ENCODE assay signal across 20 mouse cellular contexts in the genomic region with DNA sequence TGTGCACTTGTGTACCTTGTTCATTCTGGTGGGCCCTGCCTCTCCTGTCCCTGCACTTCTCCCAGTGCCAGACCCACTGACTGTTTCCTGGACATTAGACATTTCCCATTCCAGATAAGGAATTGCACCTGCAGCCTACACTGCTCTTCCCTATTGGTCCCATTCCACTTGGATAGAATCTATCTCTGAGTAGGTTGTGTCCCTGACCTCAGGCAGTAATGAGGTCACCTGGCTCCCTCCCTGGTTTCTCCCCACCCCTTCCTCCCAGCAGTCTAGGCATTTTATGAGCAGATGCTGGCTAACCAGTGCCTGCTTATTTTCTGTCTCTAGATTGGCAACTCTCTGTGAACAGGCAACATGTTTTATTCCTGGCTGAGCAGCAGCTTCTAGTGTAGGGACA. TPM values are rescaled to one million over a fixed set of nuclear protein-coding genes. Genes with fewer than 3 reads are reported as not detected.
DNase-seq lines count a peak whose midpoint lies in the region; ATAC-seq and TF ChIP-seq lines count a peak whose summit lies in the region.
"Had no signal": no experiment of that assay in that cellular context is flagged by ENCODE, and none has a peak within 500 bp of the region (broad histone marks: within the 10 kb centered on the region; RNA-seq: fewer than 3 reads in every experiment).

No protein-coding gene starts in this region.

- TF ChIP-seq RAD21 in CH12.LX (IDR thresholded peaks at IDR 0.05; ENCODE audit: low read depth, low read length), result no peak

- H3K9ac ChIP-seq in heart, embryonic 12.5 days, result no peak overlapping the region
- H3K9ac ChIP-seq in CH12.LX (ENCODE audit: insufficient read depth, low read depth), result peak overlapping the region; percentile 43
- H3K9ac ChIP-seq in intestine, embryonic 16.5 days (ENCODE audit: low read depth, low read length), result no peak overlapping the region
- no peak overlapping the region for H3K9ac ChIP-seq in liver, embryonic 15.5 days
- H3K9ac ChIP-seq in midbrain, postnatal 0 days (replicated peaks; ENCODE audit: low read length, poor library complexity, severe bottlenecking), result no peak overlapping the region
- H3K9ac ChIP-seq: forebrain, embryonic 13.5 days; heart, embryonic 13.5 days; hindbrain, embryonic 13.5 days; limb, embryonic 13.5 days had no signal

- peaks cover 38% of the 10 kb centered on the region for H3K79me2 ChIP-seq in CH12.LX (replicated peaks; ENCODE audit: control insufficient read depth, extremely low read depth, insufficient read depth, poor library complexity, severe bottlenecking)

- no peak for TF ChIP-seq POLR2A in CH12.LX (IDR thresholded peaks at IDR 0.05; ENCODE audit: low read depth, low read length)

- no peak overlapping the region for H3K27ac ChIP-seq in heart, embryonic 10.5 days
- H3K27ac ChIP-seq in heart, embryonic 12.5 days (ENCODE audit: poor library complexity, severe bottlenecking), result no peak overlapping the region
- peak overlapping the region; percentile 76 for H3K27ac ChIP-seq in CH12.LX (ENCODE audit: insufficient read depth, low read depth)
- peak overlapping the region; percentile 33 for H3K27ac ChIP-seq in intestine, embryonic 16.5 days (ENCODE audit: low read length)
- peak overlapping the region; percentile 49 for H3K27ac ChIP-seq in liver, embryonic 15.5 days (replicated peaks)
- H3K27ac ChIP-seq in midbrain, postnatal 0 days (ENCODE audit: low read depth, low read length), result no peak overlapping the region
- H3K27ac ChIP-seq: forebrain, embryonic 13.5 days; heart, embryonic 13.5 days; hindbrain, embryonic 13.5 days; limb, embryonic 13.5 days had no signal

- TF ChIP-seq CTCF in CH12.LX (conservative IDR thresholded peaks at IDR 0.05 in 1 of 2, IDR thresholded peaks at IDR 0.05 in 1 of 2; ENCODE audit: low read depth in 2 of 2, low read length in 2 of 2), result no peak
- no peak for TF ChIP-seq CTCF in midbrain, postnatal 0 days (IDR thresholded peaks at IDR 0.05)

- H3K27me3 ChIP-seq in heart, embryonic 10.5 days (ENCODE audit: insufficient read depth, poor library complexity, severe bottlenecking), result no peaks in the 10 kb centered on the region
- no peaks in the 10 kb centered on the region for H3K27me3 ChIP-seq in heart, embryonic 12.5 days (replicated peaks)
- no peaks in the 10 kb centered on the region for H3K27me3 ChIP-seq in CH12.LX (replicated peaks)
- H3K27me3 ChIP-seq in intestine, embryonic 16.5 days (replicated peaks; ENCODE audit: control insufficient read depth, insufficient read depth, low read length), result no peaks in the 10 kb centered on the region
- no peaks in the 10 kb centered on the region for H3K27me3 ChIP-seq in liver, embryonic 15.5 days
- H3K27me3 ChIP-seq in midbrain, postnatal 0 days (ENCODE audit: insufficient read depth, low read length), result no peaks in the 10 kb centered on the region
- H3K27me3 ChIP-seq: forebrain, embryonic 13.5 days; heart, embryonic 13.5 days; hindbrain, embryonic 13.5 days; limb, embryonic 13.5 days had no signal

- TF ChIP-seq EP300 in CH12.LX (IDR thresholded peaks at IDR 0.05; ENCODE audit: low read length), result no peak

- DNase-seq in heart, embryonic 10.5 days (ENCODE audit: low spot score), result peak; percentile 59
- no peak for DNase-seq in CH12.LX (ENCODE audit: extremely low read depth)
- DNase-seq in embryo, embryonic 10.5 days (ENCODE audit: low spot score), result no peak
- DNase-seq in frontal cortex, adult 2 months (ENCODE audit: extremely low spot score in 1 of 2, low spot score in 1 of 2), result no peak
- DNase-seq in midbrain, postnatal 0 days (ENCODE audit: low spot score), result no peak
- DNase-seq: cerebellum, adult 2 months; gastrocnemius, postnatal 14 days; midbrain, embryonic 14.5 days; right cerebral cortex, postnatal 25 days had no signal

- in situ Hi-C loops in CH12.LX (cut with MboI; ENCODE audit: low pct_ligation_motif_present, low pct_unique_long_range_greater_than_20kb, low sequenced_read_pairs), result no loop called here

- no peak overlapping the region for H3K4me3 ChIP-seq in heart, embryonic 10.5 days
- H3K4me3 ChIP-seq in heart, embryonic 12.5 days, result no peak overlapping the region
- peak overlapping the region in 2 of 3 experiments; percentile 71 to 94 for H3K4me3 ChIP-seq in CH12.LX (replicated peaks in 1 of 3; ENCODE audit: low read depth in 2 of 3, low read length in 2 of 3, poor library complexity in 1 of 3)
- H3K4me3 ChIP-seq in intestine, embryonic 16.5 days (ENCODE audit: low read length), result no peak overlapping the region
- no peak overlapping the region for H3K4me3 ChIP-seq in liver, embryonic 15.5 days (replicated peaks)
- H3K4me3 ChIP-seq in midbrain, postnatal 0 days (ENCODE audit: low read depth, low read length), result no peak overlapping the region
- H3K4me3 ChIP-seq: forebrain, embryonic 13.5 days; heart, embryonic 13.5 days; hindbrain, embryonic 13.5 days; limb, embryonic 13.5 days had no signal

- dilution Hi-C loops in CH12.LX (cut with MboI; ENCODE audit: extremely low pct_ligation_motif_present, extremely low pct_unique_long_range_greater_than_20kb, low sequenced_read_pairs), result no loop called here

- no peaks in the 10 kb centered on the region for H3K9me3 ChIP-seq in heart, embryonic 10.5 days
- H3K9me3 ChIP-seq in heart, embryonic 12.5 days (replicated peaks), result no peaks in the 10 kb centered on the region
- H3K9me3 ChIP-seq in CH12.LX (replicated peaks; ENCODE audit: low read length), result no peaks in the 10 kb centered on the region
- no peaks in the 10 kb centered on the region for H3K9me3 ChIP-seq in intestine, embryonic 16.5 days (ENCODE audit: control insufficient read depth, low read length)
- H3K9me3 ChIP-seq in liver, embryonic 15.5 days (replicated peaks), result no peaks in the 10 kb centered on the region
- H3K9me3 ChIP-seq in midbrain, postnatal 0 days (ENCODE audit: low read length), result no peaks in the 10 kb centered on the region
- H3K9me3 ChIP-seq: forebrain, embryonic 13.5 days; G1E; heart, embryonic 13.5 days; hindbrain, embryonic 13.5 days; limb, embryonic 13.5 days had no signal

- no peaks in the 10 kb centered on the region for H3K36me3 ChIP-seq in heart, embryonic 10.5 days
- no peaks in the 10 kb centered on the region for H3K36me3 ChIP-seq in heart, embryonic 12.5 days
- peaks cover 12 to 20% of the 10 kb centered on the region in 2 experiments for H3K36me3 ChIP-seq in CH12.LX (replicated peaks in 1 of 2; ENCODE audit: control insufficient read depth in 1 of 2, insufficient read depth in 1 of 2, low read length in 1 of 2)
- no peaks in the 10 kb centered on the region for H3K36me3 ChIP-seq in intestine, embryonic 16.5 days (ENCODE audit: control insufficient read depth, insufficient read depth, low read length)
- no peaks in the 10 kb centered on the region for H3K36me3 ChIP-seq in liver, embryonic 15.5 days (replicated peaks)
- no peaks in the 10 kb centered on the region for H3K36me3 ChIP-seq in midbrain, postnatal 0 days (ENCODE audit: insufficient read depth, low read length)
- H3K36me3 ChIP-seq: G1E; heart, embryonic 13.5 days; hindbrain, embryonic 13.5 days; limb, embryonic 13.5 days had no signal

- 0 out of 2 replicates have a peak, but pooled peaks cover 2% of the 10 kb centered on the region for H3K4me1 ChIP-seq in heart, embryonic 10.5 days
- H3K4me1 ChIP-seq in heart, embryonic 12.5 days (replicated peaks), result no peaks in the 10 kb centered on the region
- H3K4me1 ChIP-seq in CH12.LX (ENCODE audit: control insufficient read depth in 1 of 2, insufficient read depth in 2 of 2), result peaks cover 27 to 52% of the 10 kb centered on the region in 2 experiments
- H3K4me1 ChIP-seq in intestine, embryonic 16.5 days (ENCODE audit: control insufficient read depth, insufficient read depth, low read length), result peaks cover 8% of the 10 kb centered on the region; the same call in 1 of the 2 replicates
- peaks cover 46% of the 10 kb centered on the region for H3K4me1 ChIP-seq in liver, embryonic 15.5 days (replicated peaks)
- no peaks in the 10 kb centered on the region for H3K4me1 ChIP-seq in midbrain, postnatal 0 days (ENCODE audit: insufficient read depth, low read length)
- H3K4me1 ChIP-seq: forebrain, embryonic 13.5 days; heart, embryonic 13.5 days; hindbrain, embryonic 13.5 days had no signal

- H3K4me2 ChIP-seq in heart, embryonic 12.5 days, result no peak overlapping the region
- H3K4me2 ChIP-seq in CH12.LX (ENCODE audit: insufficient read depth, low read depth, poor library complexity, severe bottlenecking), result peak overlapping the region; percentile 63
- peak overlapping the region; percentile 16; the same call in 1 of the 2 replicates for H3K4me2 ChIP-seq in intestine, embryonic 16.5 days (ENCODE audit: low read depth, low read length)
- peak overlapping the region; percentile 73 for H3K4me2 ChIP-seq in liver, embryonic 15.5 days
- no peak overlapping the region for H3K4me2 ChIP-seq in midbrain, postnatal 0 days (ENCODE audit: low read depth, low read length, poor library complexity, severe bottlenecking)
- H3K4me2 ChIP-seq: forebrain, embryonic 13.5 days; heart, embryonic 13.5 days; hindbrain, embryonic 13.5 days had no signal

- ATAC-seq in heart, embryonic 12.5 days (ENCODE audit: insufficient number of reproducible peaks, low FRiP score), result no peak
- ATAC-seq in intestine, embryonic 16.5 days, result peak; percentile 63
- ATAC-seq in liver, embryonic 15.5 days (ENCODE audit: insufficient read depth), result no peak
- no peak for ATAC-seq in midbrain, postnatal 0 days (ENCODE audit: low FRiP score)
- ATAC-seq: forebrain, embryonic 13.5 days had no signal

RNA-seq across cellular contexts. Expression of gene Psd4, which starts 17.0 kb away (rescaled TPM):
- polyA plus RNA-seq in heart, embryonic 10.5 days (2016; fragmentation: Nextera tagmentation; extraction: Ambion mirVana), result 1.1 and 1.3 TPM in 2 replicates
- 0.42 and 1.3 TPM in 2 replicates for polyA plus RNA-seq in heart, embryonic 12.5 days (2016; fragmentation: Nextera tagmentation; extraction: Ambion mirVana)
- total RNA-seq in CH12.LX (2012; rRNA removed) (55.0 and 60.4 TPM in 2 replicates), CH12.LX (2014; rRNA removed) (53.0 and 54.8 TPM in 2 replicates)
- polyA plus RNA-seq in CH12.LX (2012; ENCODE audit: insufficient read length, low read depth), result 62.6 and 66.8 TPM in 2 replicates
- 6.1 and 7.2 TPM in 2 replicates for polyA plus RNA-seq in intestine, embryonic 16.5 days (2015; fragmentation: Nextera tagmentation; extraction: Ambion mirVana)
- 7.6 and 8.1 TPM in 2 replicates for polyA plus RNA-seq in liver, embryonic 15.5 days (2015; fragmentation: Nextera tagmentation; extraction: Ambion mirVana)
- 0.74 and 1.5 TPM in 2 replicates for polyA plus RNA-seq in frontal cortex, adult 2 months (2012; rRNA removed)
- total RNA-seq in midbrain, postnatal 0 days (2014; rRNA removed), result 0.19 and 2.1 TPM in 2 replicates
- 0.36 and 0.55 TPM in 2 replicates for polyA plus RNA-seq in midbrain, postnatal 0 days (2015; fragmentation: Nextera tagmentation; extraction: Ambion mirVana)

RNA-seq across cellular contexts. Expression of gene Il1rn, which starts 47.7 kb away (rescaled TPM):
- not detected in 2 replicates for polyA plus RNA-seq in heart, embryonic 10.5 days (2016; fragmentation: Nextera tagmentation; extraction: Ambion mirVana)
- 0.08 TPM in 1 of 2 replicates, not detected in the other for polyA plus RNA-seq in heart, embryonic 12.5 days (2016; fragmentation: Nextera tagmentation; extraction: Ambion mirVana)
- total RNA-seq in CH12.LX (2012; rRNA removed) (0.21 and 0.98 TPM in 2 replicates), CH12.LX (2014; rRNA removed) (0.54 and 0.71 TPM in 2 replicates)
- polyA plus RNA-seq in CH12.LX (2012; ENCODE audit: insufficient read length, low read depth), result 0.37 and 0.44 TPM in 2 replicates
- 0.80 and 1.2 TPM in 2 replicates for polyA plus RNA-seq in intestine, embryonic 16.5 days (2015; fragmentation: Nextera tagmentation; extraction: Ambion mirVana)
- polyA plus RNA-seq in liver, embryonic 15.5 days (2015; fragmentation: Nextera tagmentation; extraction: Ambion mirVana), result 8.2 and 12.0 TPM in 2 replicates
- 0.08 and 0.27 TPM in 2 replicates for polyA plus RNA-seq in frontal cortex, adult 2 months (2012; rRNA removed)
- 0.60 TPM in 1 of 2 replicates, not detected in the other for total RNA-seq in midbrain, postnatal 0 days (2014; rRNA removed)
- polyA plus RNA-seq in midbrain, postnatal 0 days (2015; fragmentation: Nextera tagmentation; extraction: Ambion mirVana), result 0.07 and 0.25 TPM in 2 replicates
- total RNA-seq: gastrocnemius, postnatal 14 days; heart, postnatal 25 days; layer of hippocampus, postnatal 14 days had no signal
- polyA plus RNA-seq: cerebellum, adult 2 months; embryonic facial prominence, embryonic 11.5 days; forebrain, embryonic 13.5 days; G1E had no signal

Comparison
In these comparisons a context has a peak if more than half of its experiments do, and no peak if none do; other contexts are left out.
1. H3K27ac ChIP-seq: peak in CH12.LX (single experiment), intestine, embryonic 16.5 days (single experiment) and liver, embryonic 15.5 days (single experiment); none in heart, embryonic 10.5 days (single experiment), heart, embryonic 12.5 days (single experiment) and midbrain, postnatal 0 days (single experiment).
2. H3K4me3 ChIP-seq: peak in CH12.LX (2 of 3); none in heart, embryonic 10.5 days (single experiment), heart, embryonic 12.5 days (single experiment), intestine, embryonic 16.5 days (single experiment), liver, embryonic 15.5 days (single experiment) and midbrain, postnatal 0 days (single experiment).
3. H3K4me2 ChIP-seq: peak in CH12.LX (single experiment), intestine, embryonic 16.5 days (single experiment) and liver, embryonic 15.5 days (single experiment); none in heart, embryonic 12.5 days (single experiment) and midbrain, postnatal 0 days (single experiment).